10 mouse cellular contexts compared by ENCODE assay signal in the genomic region with DNA sequence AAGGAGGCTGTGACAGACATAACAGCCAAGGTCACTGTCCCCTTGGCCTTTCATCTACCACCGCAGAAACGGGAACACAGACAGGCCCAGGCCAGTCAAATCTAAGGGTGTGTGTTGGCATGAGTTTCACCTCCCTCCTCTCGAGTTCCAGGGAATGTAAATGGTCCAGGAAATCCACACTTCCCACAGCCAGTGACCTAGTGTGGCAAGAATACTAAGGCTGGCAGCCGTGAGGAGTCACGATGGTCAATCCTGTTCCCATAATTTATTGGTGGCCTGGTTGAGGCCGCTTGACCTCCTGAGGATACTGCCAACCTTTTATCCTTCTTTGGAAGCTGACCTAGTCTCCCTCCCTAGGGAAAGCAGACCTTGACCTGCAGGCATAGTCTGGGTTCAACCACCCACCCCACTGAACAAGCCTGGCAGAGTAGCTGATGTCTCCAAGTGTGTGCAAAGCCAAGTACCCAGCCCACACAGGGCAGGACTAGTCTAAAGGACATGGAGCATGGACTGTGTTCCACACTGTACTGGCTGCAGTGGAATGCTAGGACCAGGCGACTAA. TPM values are rescaled to one million over a fixed set of nuclear protein-coding genes. Genes with fewer than 3 reads are reported as not detected.
DNase-seq lines count a peak whose midpoint lies in the region; ATAC-seq and TF ChIP-seq lines count a peak whose summit lies in the region.
"Had no signal": no experiment of that assay in that cellular context is flagged by ENCODE, and none has a peak within 500 bp of the region (broad histone marks: within the 10 kb centered on the region; RNA-seq: fewer than 3 reads in every experiment).

No protein-coding gene starts in this region.

- WGBS in heart, embryonic 16.5 days, result 62% methylated on average over 7 of the region's 7 CpGs

- no peaks in the 10 kb centered on the region for H3K9me3 ChIP-seq in heart, embryonic 16.5 days (replicated peaks; ENCODE audit: control insufficient read depth, low read length)
- H3K9me3 ChIP-seq: embryonic facial prominence, embryonic 12.5 days had no signal

- no peak overlapping the region for H3K4me3 ChIP-seq in heart, embryonic 16.5 days (ENCODE audit: low read length)
- no peak overlapping the region for H3K4me3 ChIP-seq in testis, adult 2 months (ENCODE audit: control insufficient read depth, low read depth, low read length)
- H3K4me3 ChIP-seq: embryonic facial prominence, embryonic 12.5 days; heart, adult 2 months had no signal

- no peak for ATAC-seq in heart, embryonic 16.5 days (replicated peaks; ENCODE audit: extremely low read depth, insufficient read depth, low FRiP score)

- H3K9ac ChIP-seq in heart, embryonic 16.5 days (ENCODE audit: low read length), result 0 out of 2 replicates have a peak overlapping the region, but pooled peaks have one; percentile 22
- H3K9ac ChIP-seq: embryonic facial prominence, embryonic 12.5 days had no signal

- no peak for TF ChIP-seq POLR2A in testis, adult 2 months (IDR thresholded peaks at IDR 0.05; ENCODE audit: control insufficient read depth, low read depth, low read length)

- no peak for TF ChIP-seq CTCF in testis, adult 2 months (IDR thresholded peaks at IDR 0.05; ENCODE audit: control insufficient read depth, insufficient read depth, insufficient replicate concordance, low read depth, low read length)

- 0 out of 2 replicates have a peak overlapping the region, but pooled peaks have one; percentile 1 for H3K4me2 ChIP-seq in heart, embryonic 16.5 days (ENCODE audit: low read depth, low read length)
- H3K4me2 ChIP-seq: embryonic facial prominence, embryonic 12.5 days had no signal

- H3K4me1 ChIP-seq in heart, embryonic 16.5 days (ENCODE audit: control insufficient read depth, insufficient read depth, low read length), result peaks cover 8% of the 10 kb centered on the region
- H3K4me1 ChIP-seq in testis, adult 2 months (ENCODE audit: control insufficient read depth, insufficient read depth, low read length), result no peaks in the 10 kb centered on the region

- no peaks in the 10 kb centered on the region for H3K36me3 ChIP-seq in heart, embryonic 16.5 days (ENCODE audit: control insufficient read depth, insufficient read depth)
- no peaks in the 10 kb centered on the region for H3K36me3 ChIP-seq in testis, adult 2 months (ENCODE audit: control insufficient read depth, insufficient read depth, low read length)
- H3K36me3 ChIP-seq: embryonic facial prominence, embryonic 12.5 days had no signal

- no peak overlapping the region for H3K27ac ChIP-seq in heart, embryonic 16.5 days (ENCODE audit: low read length)
- H3K27ac ChIP-seq in testis, adult 2 months (ENCODE audit: control insufficient read depth, insufficient read depth, low read depth, low read length), result peak overlapping the region; percentile 63
- H3K27ac ChIP-seq: embryonic facial prominence, embryonic 12.5 days; heart, adult 2 months had no signal

- no peak for DNase-seq in heart, adult 8-10 months (ENCODE audit: low spot score)
- no peak for DNase-seq in testis, postnatal 10 days (ENCODE audit: low spot score)
- DNase-seq in kidney, postnatal 36 days, result peak; percentile 77 to 87
- no peak for DNase-seq in cerebellum, adult 9-10 months
- DNase-seq in left cerebral cortex, adult 18-20 months (ENCODE audit: low spot score in 2 of 2), result no peak
- no peak for DNase-seq in thymus, postnatal 0 days (ENCODE audit: low spot score)
- DNase-seq: heart, adult 2 months had no signal

- H3K27me3 ChIP-seq in heart, embryonic 16.5 days (ENCODE audit: control insufficient read depth, insufficient read depth, low read length), result no peaks in the 10 kb centered on the region
- no peaks in the 10 kb centered on the region for H3K27me3 ChIP-seq in testis, adult 2 months (ENCODE audit: control insufficient read depth, insufficient read depth, low read length)
- H3K27me3 ChIP-seq: embryonic facial prominence, embryonic 12.5 days had no signal

RNA-seq across cellular contexts. Expression of gene Eif5, which starts 23.5 kb away (rescaled TPM):
- polyA plus RNA-seq in heart, embryonic 16.5 days (2015; fragmentation: Nextera tagmentation; extraction: Ambion mirVana), result 366 and 390 TPM in 2 replicates
- total RNA-seq in heart, adult 8-10 months (2022), result 100 to 1,000 TPM; 155 to 196 (median 171) TPM
- 280 and 283 TPM in 2 replicates for polyA plus RNA-seq in testis, adult 2 months (2012; rRNA removed)
- 100 to 1,000 TPM; 247 to 250 TPM for total RNA-seq in left cerebral cortex, adult 18-20 months (2021)
- polyA plus RNA-seq in thymus, postnatal 0 days (2015; fragmentation: Nextera tagmentation; extraction: Ambion mirVana), result 660 and 662 TPM in 2 replicates

RNA-seq across cellular contexts. Expression of gene Gm266, which starts 28.7 kb away (rescaled TPM):
- polyA plus RNA-seq in heart, embryonic 16.5 days (2015; fragmentation: Nextera tagmentation; extraction: Ambion mirVana), result 2.6 and 6.1 TPM in 2 replicates
- total RNA-seq in heart, adult 8-10 months (2022), result under 1 TPM in 2 of 4 experiments, not detected in 2; 0.22 to 0.35 TPM
- polyA plus RNA-seq in testis, adult 2 months (2012; rRNA removed), result 1.7 and 1.8 TPM in 2 replicates
- total RNA-seq in left cerebral cortex, adult 18-20 months (2021), result 1 to 10 TPM; 3.4 to 5.0 TPM
- 20.6 and 21.1 TPM in 2 replicates for polyA plus RNA-seq in thymus, postnatal 0 days (2015; fragmentation: Nextera tagmentation; extraction: Ambion mirVana)

Comparison
In these comparisons a context has a peak if more than half of its experiments do, and no peak if none do; other contexts are left out.
1. DNase-seq: peak in kidney, postnatal 36 days (2 of 2); none in heart, adult 8-10 months (single experiment), testis, postnatal 10 days (single experiment), cerebellum, adult 9-10 months (single experiment), left cerebral cortex, adult 18-20 months (0 of 2) and thymus, postnatal 0 days (single experiment).